Mouse (Mus musculus) liver, embryonic 14.5 days (tissue): ENCODE results near the gene Fosl1.

Source experiments
- CTCF ChIP-seq: IDR thresholded peaks from 2 replicates; pipeline ENCODE4 v1.5.1; 2016; ENCODE audit warnings: antibody characterized with exemption, low read depth, control low read depth
- EP300 ChIP-seq: IDR thresholded peaks from 2 replicates; pipeline ENCODE4 v1.6.1; 2016; ENCODE audit warnings: antibody characterized with exemption, low read depth

GRCm38 (mm10) chr19:5451766-5452165 lies 4.4 kb downstream of the Fosl1 start:
- TF ChIP-seq EP300, result no peak
- TF ChIP-seq CTCF, result no peak
